Mouse (Mus musculus) macrophage (primary cell): ENCODE results near the gene 2900026A02Rik. TPM values are rescaled to one million over a fixed set of nuclear protein-coding genes. Genes with fewer than 3 reads are reported as not detected.

Experiments
- H3K27ac ChIP-seq: fragments of 350-480 bp; formaldehyde crosslinking; 2 replicates; pipeline ENCODE4 v1.9.0; 2021
- H3K36me3 ChIP-seq: fragments of 350-480 bp; formaldehyde crosslinking; 2 replicates; pipeline ENCODE4 v1.9.0; 2021; ENCODE audit errors: inconsistent target
- H3K4me3 ChIP-seq: fragments of 350-480 bp; formaldehyde crosslinking; 2 replicates; pipeline ENCODE4 v1.9.0; 2021; ENCODE audit errors: inconsistent target
- H3K79me2 ChIP-seq: fragments of 350-480 bp; formaldehyde crosslinking; 2 replicates; pipeline ENCODE4 v1.9.0; 2021; ENCODE audit errors: inconsistent target
- WGBS: methylation state at CpG from one replicate; pipeline ENCODE4 v1.1.7; 2026; ENCODE audit warnings: inconsistent platforms; ENCODE audit not compliant: missing documents; 5-methylcytosine and 5-hydroxymethylcytosine counted together
- polyA plus RNA-seq: library from polyadenylated mRNA; stranded (reverse); fragments of 250-400 nt; gene quantifications from 3 replicates; pipeline ENCODE4 v1.2.4, GENCODE M21; 2018; ENCODE audit warnings: inconsistent platforms
- total RNA-seq, 78 experiments: library from RNA; depleted of rRNA; stranded (reverse); fragments of 250-400 nt; gene quantifications; 1 replicate in 9 of 78; 2 replicates in 24 of 78; 3 replicates in 43 of 78; 4 replicates in 2 of 78; pipeline ENCODE4 v1.2.4; 2018; ENCODE audit warnings: inconsistent platforms in 56 of 78

The 2900026A02Rik gene
- total RNA-seq (2018; cell fraction: chromatin; rRNA removed): 1 to 10 TPM in 19 of 26 experiments, under 1 TPM in 7; 0.38 to 7.0 (median 3.3) TPM
- total RNA-seq (2018; cell fraction: cytosol; rRNA removed): 10 to 100 TPM in 1 of 26 experiments, 1 to 10 TPM in 25; 3.1 to 10.3 (median 6.4) TPM
- total RNA-seq (2018; cell fraction: nucleus; rRNA removed): 10 to 100 TPM in 3 of 26 experiments, 1 to 10 TPM in 23; 1.8 to 13.2 (median 5.4) TPM
- polyA plus RNA-seq: 4.3 to 6.7 TPM (median 4.4 TPM) in 3 replicates

GRCm38 (mm10) chr5:113221147-113221865, at the start of gene 2900026A02Rik:
2900026A02Rik (minus strand) TSS chr5:113221236.
- no peaks in the 10 kb centered on the region for H3K36me3 ChIP-seq
- whole genome bisulfite sequencing: 10% methylated on average over 36 of the region's 62 CpGs
- H3K79me2 ChIP-seq: no peaks in the 10 kb centered on the region
- peak within 1 kb of the TSS; percentile 16; the same call in 1 of the 2 replicates for H3K4me3 ChIP-seq
- no peak within 1 kb of the TSS for H3K27ac ChIP-seq

GRCm38 (mm10) chr5:113270043-113270442, 49.0 kb upstream of the 2900026A02Rik start:
- WGBS: 88% methylated on average over 3 of the region's 3 CpGs
- Histone ChIP-seq H3K4me3 (no peak overlapping the region), H3K27ac (no peak overlapping the region), H3K36me3 (no peaks in the 10 kb centered on the region), H3K79me2 (no peaks in the 10 kb centered on the region)

DNA sequence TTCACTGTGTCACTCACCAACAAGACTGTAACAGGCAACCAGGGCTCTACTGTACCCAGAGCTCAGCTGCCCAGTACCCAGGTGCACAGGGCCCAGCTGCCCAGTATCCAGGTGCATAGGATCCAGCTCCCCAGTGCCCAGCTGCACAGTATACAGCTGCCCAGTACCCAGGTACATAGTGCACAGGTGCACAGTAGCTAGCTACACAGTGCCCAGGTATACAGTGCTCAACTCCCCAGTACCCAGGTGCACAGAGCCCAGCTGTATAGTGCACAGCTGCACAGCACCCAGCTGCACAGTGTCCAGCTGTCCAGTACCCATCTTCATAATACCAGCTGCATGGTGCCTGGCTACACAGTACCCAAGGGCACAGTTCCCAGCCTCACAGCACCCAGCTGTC, 47.2 kb upstream of the 2900026A02Rik start:
- no peak overlapping the region for H3K27ac ChIP-seq
- H3K4me3 ChIP-seq: no peak overlapping the region
- H3K36me3 ChIP-seq: no peaks in the 10 kb centered on the region
- H3K79me2 ChIP-seq: no peaks in the 10 kb centered on the region

GRCm38 (mm10) chr5:113265637-113266036, 44.6 kb upstream of the 2900026A02Rik start:
- Histone ChIP-seq H3K4me3 (no peak overlapping the region), H3K27ac (no peak overlapping the region), H3K36me3 (no peaks in the 10 kb centered on the region), H3K79me2 (no peaks in the 10 kb centered on the region)
- 94% methylated on average over 8 of the region's 8 CpGs for WGBS

DNA sequence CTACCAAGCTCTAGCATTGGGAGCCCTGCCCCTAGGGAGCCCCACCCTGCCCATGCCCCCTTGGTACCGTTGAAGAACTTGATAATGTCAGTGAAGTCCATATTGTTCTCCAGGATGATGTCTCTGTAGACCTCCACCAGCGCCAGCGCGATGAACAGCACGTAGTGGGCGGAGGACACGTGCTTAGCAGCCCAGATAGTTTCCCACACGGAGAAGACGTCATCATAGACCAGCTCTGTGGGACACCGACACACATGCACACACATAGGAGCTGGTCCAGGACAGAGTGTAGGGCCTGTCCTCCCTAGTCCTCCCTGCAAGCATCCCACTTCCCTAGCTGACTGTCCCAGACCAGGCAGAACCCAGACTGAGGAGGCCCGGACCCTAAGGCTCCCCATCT, 29.8 kb upstream of the 2900026A02Rik start:
- no peak overlapping the region for H3K4me3 ChIP-seq
- no peaks in the 10 kb centered on the region for H3K36me3 ChIP-seq
- WGBS: 96% methylated on average over 11 of the region's 11 CpGs
- H3K79me2 ChIP-seq: no peaks in the 10 kb centered on the region
- no peak overlapping the region for H3K27ac ChIP-seq

DNA sequence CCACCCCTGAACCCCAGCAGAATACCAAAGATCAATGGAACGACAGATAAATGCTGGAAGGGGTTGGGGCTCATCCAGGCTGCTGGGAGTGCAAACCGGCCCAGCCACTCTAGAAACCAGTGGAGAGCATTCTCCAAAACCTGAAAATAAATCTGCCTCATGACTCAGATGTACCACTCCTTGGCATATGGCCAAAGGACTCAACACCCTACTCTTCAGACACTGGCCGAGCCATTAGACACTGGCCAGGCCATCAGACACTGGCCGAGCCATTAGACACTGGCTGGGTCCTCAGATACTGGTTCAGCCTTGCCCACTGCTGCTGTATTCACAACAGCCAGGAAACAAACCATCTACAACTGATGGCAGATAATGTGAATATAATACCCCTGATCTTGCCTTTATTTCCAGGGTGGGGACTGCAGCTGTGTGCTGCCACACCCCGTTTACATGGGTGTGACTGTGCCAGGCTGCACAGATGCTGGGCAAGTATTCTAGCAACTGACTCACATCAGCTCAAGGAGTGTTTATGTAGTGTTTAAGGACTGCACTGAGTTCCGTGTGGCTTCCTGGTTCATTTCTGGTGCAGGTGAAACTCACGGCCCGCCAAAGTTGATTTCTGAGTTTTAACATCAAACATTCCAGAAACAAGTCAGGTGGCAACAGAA, 28.4 kb upstream of the 2900026A02Rik start:
- no peak overlapping the region for H3K27ac ChIP-seq
- no peak overlapping the region for H3K4me3 ChIP-seq
- WGBS: 89% methylated on average over 8 of the region's 8 CpGs
- no peaks in the 10 kb centered on the region for H3K79me2 ChIP-seq
- H3K36me3 ChIP-seq: no peaks in the 10 kb centered on the region

- Histone ChIP-seq H3K27ac (no peak overlapping the region), H3K79me2 (no peaks in the 10 kb centered on the region), H3K4me3 (no peak overlapping the region), H3K36me3 (no peaks in the 10 kb centered on the region)
- 92% methylated on average over 5 of the region's 5 CpGs for whole genome bisulfite sequencing
Observed at GRCm38 (mm10) chr5:113230196-113230595, 9.2 kb upstream of the 2900026A02Rik start.

GRCm38 (mm10) chr5:113226632-113227102, 5.6 kb upstream of the 2900026A02Rik start, which contains the start of gene Tmem211:
Tmem211 (plus strand) TSS chr5:113226909.
- Histone ChIP-seq H3K36me3 (no peaks in the 10 kb centered on the region), H3K4me3 (no peak within 1 kb of the TSS), H3K79me2 (no peaks in the 10 kb centered on the region), H3K27ac (peak within 1 kb of the TSS; percentile 94)
- under 1% methylated on average over 13 of the region's 13 CpGs for WGBS

- no peaks in the 10 kb centered on the region for H3K79me2 ChIP-seq
- WGBS: 42% methylated on average over 25 of the region's 25 CpGs
- peak overlapping the region; percentile 94 for H3K27ac ChIP-seq
- no peaks in the 10 kb centered on the region for H3K36me3 ChIP-seq
- no peak overlapping the region for H3K4me3 ChIP-seq
Observed at GRCm38 (mm10) chr5:113225686-113226435, 4.8 kb upstream of the 2900026A02Rik start.

GRCm38 (mm10) chr5:113225271-113225670, 4.2 kb upstream of the 2900026A02Rik start:
- 8% methylated on average over 10 of the region's 10 CpGs for WGBS
- H3K27ac ChIP-seq: peak overlapping the region; percentile 94

GRCm38 (mm10) chr5:113223888-113224287, 2.9 kb upstream of the 2900026A02Rik start:
- 85% methylated on average over 4 of the region's 4 CpGs for whole genome bisulfite sequencing
- Histone ChIP-seq H3K36me3 (no peaks in the 10 kb centered on the region), H3K79me2 (no peaks in the 10 kb centered on the region), H3K27ac (peak overlapping the region; percentile 94), H3K4me3 (no peak overlapping the region)

More at GRCm38 (mm10) chr5:113225271-113225670, 4.2 kb upstream of the 2900026A02Rik start:
- Histone ChIP-seq H3K4me3 (no peak overlapping the region), H3K36me3 (no peaks in the 10 kb centered on the region), H3K79me2 (no peaks in the 10 kb centered on the region)

GRCm38 (mm10) chr5:113220383-113221146, 471 bp downstream of the 2900026A02Rik start:
- no peaks in the 10 kb centered on the region for H3K79me2 ChIP-seq
- no peak overlapping the region for H3K27ac ChIP-seq
- 5% methylated on average over 59 of the region's 64 CpGs for WGBS
- no peaks in the 10 kb centered on the region for H3K36me3 ChIP-seq
- peak overlapping the region; percentile 16; the same call in 1 of the 2 replicates for H3K4me3 ChIP-seq

DNA sequence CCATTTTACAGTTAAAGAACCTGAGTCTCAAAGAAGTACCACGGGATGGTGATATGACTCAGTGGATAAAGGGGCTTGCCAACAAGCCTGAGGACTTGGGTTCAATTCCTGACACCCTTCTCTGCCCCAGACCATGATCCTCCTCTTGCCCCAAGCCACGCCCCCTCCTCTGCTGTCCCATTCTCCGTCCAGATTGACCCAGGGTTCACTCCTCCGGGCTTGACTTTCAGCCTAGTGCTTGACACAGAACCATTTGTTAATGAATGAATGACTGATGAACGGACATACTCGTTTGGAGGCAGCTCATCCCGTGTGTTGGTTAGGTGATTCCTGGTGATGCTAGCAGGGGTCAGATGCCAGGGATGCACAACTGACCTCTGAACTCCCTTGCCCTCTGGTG, 1.2 kb downstream of the 2900026A02Rik start:
- no peaks in the 10 kb centered on the region for H3K79me2 ChIP-seq
- no peak overlapping the region for H3K4me3 ChIP-seq
- H3K27ac ChIP-seq: no peak overlapping the region
- WGBS: 88% methylated on average over 7 of the region's 7 CpGs
- H3K36me3 ChIP-seq: no peaks in the 10 kb centered on the region

- Histone ChIP-seq H3K4me3 (no peak overlapping the region), H3K36me3 (no peaks in the 10 kb centered on the region), H3K79me2 (no peaks in the 10 kb centered on the region), H3K27ac (no peak overlapping the region)
- 100% methylated on average over 6 of the region's 6 CpGs for WGBS
Observed at GRCm38 (mm10) chr5:113219450-113219849, 1.6 kb downstream of the 2900026A02Rik start.
